Comparison of ENCODE assay signal across 15 mouse cellular contexts in the genomic region with DNA sequence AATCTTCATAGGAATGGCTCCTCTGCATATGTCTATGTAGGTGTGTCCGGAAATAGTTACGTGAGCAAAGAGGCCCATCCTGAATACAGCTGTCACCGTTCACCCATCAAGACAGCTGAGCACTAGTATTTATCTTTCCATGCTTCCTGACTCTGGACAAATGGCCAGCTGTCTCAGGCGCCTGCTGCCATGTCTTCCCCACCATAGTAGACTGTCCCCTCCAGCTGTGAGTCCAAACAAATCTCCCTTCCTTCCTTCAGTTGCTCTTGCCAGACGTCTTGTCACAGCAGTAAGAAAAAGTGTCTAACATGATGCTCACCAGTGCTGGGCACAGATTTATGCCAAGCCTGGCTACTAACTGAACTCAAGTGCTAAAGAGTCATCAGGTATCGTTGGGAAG.
"Had no signal": no experiment of that assay in that cellular context is flagged by ENCODE, and none has a peak within 500 bp of the region (broad histone marks: within the 10 kb centered on the region; RNA-seq: fewer than 3 reads in every experiment).

No protein-coding gene starts in this region.

- H3K4me1 ChIP-seq: limb, embryonic 15.5 days had no signal

- H3K4me3 ChIP-seq: limb, embryonic 12.5 days; limb, embryonic 15.5 days; lung, embryonic 15.5 days; midbrain, embryonic 13.5 days had no signal

- H3K9me3 ChIP-seq: limb, embryonic 12.5 days; limb, embryonic 15.5 days; lung, embryonic 15.5 days; midbrain, embryonic 13.5 days had no signal

- H3K4me2 ChIP-seq: limb, embryonic 12.5 days; limb, embryonic 15.5 days; liver, embryonic 11.5 days; lung, embryonic 15.5 days; midbrain, embryonic 13.5 days had no signal

- H3K36me3 ChIP-seq: limb, embryonic 12.5 days; limb, embryonic 15.5 days; lung, embryonic 15.5 days; midbrain, embryonic 13.5 days had no signal

- ATAC-seq: liver, postnatal 0 days; midbrain, embryonic 13.5 days had no signal

- DNase-seq: kidney, adult 18-20 months; kidney, adult 9 months; kidney, postnatal 14 days; kidney, postnatal 4 days; left cerebral cortex, postnatal 4 days; liver, postnatal 0 days; thymus, adult 18-20 months; thymus, postnatal 36 days had no signal

- H3K9ac ChIP-seq: limb, embryonic 12.5 days; limb, embryonic 15.5 days; liver, embryonic 14.5 days; liver, postnatal 0 days; lung, embryonic 15.5 days; midbrain, embryonic 13.5 days had no signal

- H3K27me3 ChIP-seq: limb, embryonic 12.5 days; limb, embryonic 15.5 days; lung, embryonic 15.5 days; midbrain, embryonic 13.5 days had no signal

- H3K27ac ChIP-seq: limb, embryonic 12.5 days; limb, embryonic 15.5 days; liver, embryonic 14.5 days; lung, embryonic 15.5 days; macrophage; midbrain, embryonic 13.5 days had no signal
